Mouse (Mus musculus) heart, adult 9 months (tissue): ENCODE measurements around the gene Gm21119.
"Not testable (repeated sequence)": the region's sequence is repeated elsewhere in the genome, so short reads cannot be mapped to it uniquely, and the experiment has no call there.

Source experiments
- DNase-seq, 2 experiments: peaks; one replicate each; pipeline ENCODE4 v3.0.0; 2022; ENCODE audit warnings: low spot score in 2 of 2

Gene Gm21119

GRCm38 (mm10) chr8:20614619-20615018, at the start of gene Gm21119:
Gm21119 (plus strand) TSS chr8:20614919.
- DNase-seq: not testable (repeated sequence)

- not testable (repeated sequence) for DNase-seq
These were observed 48.0 kb upstream of the Gm21119 start for GRCm38 (mm10) chr8:20566753-20567152.

GRCm38 (mm10) chr8:20581081-20581480, 33.6 kb upstream of the Gm21119 start:
- DNase-seq: not testable (repeated sequence)

- DNase-seq: not testable (repeated sequence)
These were observed 31.9 kb upstream of the Gm21119 start for GRCm38 (mm10) chr8:20582772-20583171.

GRCm38 (mm10) chr8:20588268-20589177, 26.2 kb upstream of the Gm21119 start:
- DNase-seq: not testable (repeated sequence)

- DNase-seq: peak in 1 of 2 experiments; percentile 37
These were observed 25.6 kb upstream of the Gm21119 start for GRCm38 (mm10) chr8:20589178-20589539.

GRCm38 (mm10) chr8:20590117-20590997, 24.4 kb upstream of the Gm21119 start:
- peak in 1 of 2 experiments; percentile 40 for DNase-seq

- not testable (repeated sequence) for DNase-seq
These were observed 23.7 kb upstream of the Gm21119 start for GRCm38 (mm10) chr8:20591002-20591401.

GRCm38 (mm10) chr8:20592732-20593272, 21.9 kb upstream of the Gm21119 start:
- DNase-seq: peak in 1 of 2 experiments; percentile 30

- peak; percentile 65 to 69 for DNase-seq
These were observed 20.9 kb upstream of the Gm21119 start for GRCm38 (mm10) chr8:20593841-20594240.

GRCm38 (mm10) chr8:20596081-20596841, 18.5 kb upstream of the Gm21119 start:
- DNase-seq: not testable (repeated sequence)

- peak; percentile 57 to 68 for DNase-seq
These were observed 17.6 kb upstream of the Gm21119 start for GRCm38 (mm10) chr8:20596842-20597708.

GRCm38 (mm10) chr8:20598300-20599170, 16.2 kb upstream of the Gm21119 start:
- DNase-seq: not testable (repeated sequence)

GRCm38 (mm10) chr8:20599350-20599749, 15.4 kb upstream of the Gm21119 start:
- DNase-seq: not testable (repeated sequence)

GRCm38 (mm10) chr8:20610856-20611255, 3.9 kb upstream of the Gm21119 start:
- DNase-seq: peak in 1 of 2 experiments; percentile 40

GRCm38 (mm10) chr8:20612721-20613120, 2.0 kb upstream of the Gm21119 start:
- not testable (repeated sequence) for DNase-seq

- not testable (repeated sequence) for DNase-seq
These were observed 16.0 kb downstream of the Gm21119 start for GRCm38 (mm10) chr8:20630766-20631165.

- DNase-seq: peak in 1 of 2 experiments; percentile 8
These were observed 23.2 kb downstream of the Gm21119 start for GRCm38 (mm10) chr8:20637931-20638330.

- peak in 1 of 2 experiments; percentile 21 for DNase-seq
These were observed 28.8 kb downstream of the Gm21119 start for GRCm38 (mm10) chr8:20643536-20643935.
